14 mouse cellular contexts compared by ENCODE assay signal in the genomic region with DNA sequence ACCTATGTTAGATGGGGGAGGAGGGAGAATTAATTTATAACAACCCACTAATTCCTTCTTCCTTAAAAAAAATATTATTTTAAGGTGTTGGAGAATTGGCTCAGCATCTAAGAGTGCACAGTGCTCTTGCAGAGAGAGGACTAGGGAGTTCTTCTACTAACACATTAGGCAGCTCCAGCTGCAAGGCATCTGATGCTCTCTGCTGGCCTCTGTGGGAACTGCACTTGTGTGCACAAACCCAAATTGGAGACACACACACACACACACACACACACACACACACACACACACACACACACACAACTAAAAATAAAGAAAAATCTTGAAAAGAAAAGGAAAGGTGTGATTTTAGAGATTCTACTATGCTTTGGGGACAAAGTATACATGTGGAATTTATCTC.
DNase-seq lines count a peak whose midpoint lies in the region; ATAC-seq and TF ChIP-seq lines count a peak whose summit lies in the region.
"Had no signal": no experiment of that assay in that cellular context is flagged by ENCODE, and none has a peak within 500 bp of the region (broad histone marks: within the 10 kb centered on the region; RNA-seq: fewer than 3 reads in every experiment).

No protein-coding gene starts in this region.

- H3K36me3 ChIP-seq in liver, postnatal 0 days (replicated peaks; ENCODE audit: insufficient read depth, low read length), result no peaks in the 10 kb centered on the region
- no peaks in the 10 kb centered on the region for H3K36me3 ChIP-seq in liver, embryonic 11.5 days (ENCODE audit: control insufficient read depth, insufficient read depth, low read length)

- no peaks in the 10 kb centered on the region for H3K9me3 ChIP-seq in liver, postnatal 0 days (ENCODE audit: low read length)
- H3K9me3 ChIP-seq in liver, embryonic 11.5 days (ENCODE audit: control insufficient read depth, low read length), result no peaks in the 10 kb centered on the region

- peak; percentile 32 for DNase-seq in heart, postnatal 4 days
- no peak for DNase-seq in heart, adult 9 months (ENCODE audit: low spot score in 2 of 2)
- DNase-seq in liver, postnatal 0 days, result no peak
- no peak for DNase-seq in liver, embryonic 11.5 days (ENCODE audit: low spot score)
- peak; percentile 49 for DNase-seq in ES-CJ7 (ENCODE audit: low read depth, low spot score)
- DNase-seq in c-Kit-positive CD71-positive TER-119-positive erythroid progenitor cells, embryonic 14.5 days (ENCODE audit: low spot score), result peak; percentile 4
- no peak for DNase-seq in layer of hippocampus, adult 9-11 months
- DNase-seq: adrenal gland, adult 2 months; cerebellum, adult 8-10 months; heart, adult 18-20 months; spleen, adult 18-20 months had no signal

- no peak for ATAC-seq in liver, postnatal 0 days
- no peak for ATAC-seq in liver, embryonic 11.5 days (replicated peaks; ENCODE audit: low FRiP score)
- no peak for ATAC-seq in erythroid progenitor cell, adult 5-6 weeks (replicated peaks; ENCODE audit: low FRiP score, poor library complexity, severe bottlenecking)
- ATAC-seq: forebrain, embryonic 16.5 days had no signal

- peak; percentile 43 for TF ChIP-seq CTCF in liver, postnatal 0 days (IDR thresholded peaks at IDR 0.05; ENCODE audit: low read depth)

- no peak overlapping the region for H3K4me2 ChIP-seq in liver, postnatal 0 days (ENCODE audit: low read depth, low read length)
- no peak overlapping the region for H3K4me2 ChIP-seq in liver, embryonic 11.5 days

- H3K27me3 ChIP-seq in liver, postnatal 0 days (ENCODE audit: insufficient read depth, low read length), result no peaks in the 10 kb centered on the region
- H3K27me3 ChIP-seq in liver, embryonic 11.5 days (replicated peaks; ENCODE audit: control insufficient read depth, insufficient read depth, low read length), result no peaks in the 10 kb centered on the region
- H3K27me3 ChIP-seq: CH12.LX had no signal

- no peak overlapping the region for H3K9ac ChIP-seq in liver, postnatal 0 days (replicated peaks)
- H3K9ac ChIP-seq in liver, embryonic 11.5 days (ENCODE audit: low read depth, low read length), result no peak overlapping the region

- no peak overlapping the region for H3K27ac ChIP-seq in liver, postnatal 0 days (ENCODE audit: low read depth)
- H3K27ac ChIP-seq in liver, embryonic 11.5 days (ENCODE audit: low read depth, low read length), result no peak overlapping the region

- no peaks in the 10 kb centered on the region for H3K4me1 ChIP-seq in liver, postnatal 0 days (ENCODE audit: insufficient read depth)
- H3K4me1 ChIP-seq in liver, embryonic 11.5 days (replicated peaks; ENCODE audit: control insufficient read depth, insufficient read depth, low read length), result no peaks in the 10 kb centered on the region

- no peak for TF ChIP-seq EP300 in liver, postnatal 0 days (IDR thresholded peaks at IDR 0.05; ENCODE audit: low read depth)

- no peak overlapping the region for H3K4me3 ChIP-seq in liver, postnatal 0 days (ENCODE audit: low read depth, low read length)
- no peak overlapping the region for H3K4me3 ChIP-seq in liver, embryonic 11.5 days (ENCODE audit: low read depth, low read length)

Comparison
In these comparisons a context has a peak if more than half of its experiments do, and no peak if none do; other contexts are left out.
1. DNase-seq: peak in heart, postnatal 4 days (single experiment), ES-CJ7 (single experiment) and c-Kit-positive CD71-positive TER-119-positive erythroid progenitor cells, embryonic 14.5 days (single experiment); none in heart, adult 9 months (0 of 2), liver, postnatal 0 days (single experiment), liver, embryonic 11.5 days (single experiment) and layer of hippocampus, adult 9-11 months (single experiment).